ENCODE assay signal across 8 mouse cellular contexts in genomic region chr14:55559799-55560201, GRCm38 (mm10). TPM values are rescaled to one million over a fixed set of nuclear protein-coding genes. Genes with fewer than 3 reads are reported as not detected.
DNase-seq lines count a peak whose midpoint lies in the region; ATAC-seq and TF ChIP-seq lines count a peak whose summit lies in the region.

Gene Dcaf11, plus strand, starts transcription at chr14:55560006.

- H3K79me3 ChIP-seq in C2C12 (ENCODE audit: low read depth), result no peaks in the 10 kb centered on the region

- H3ac ChIP-seq in C2C12 (ENCODE audit: control insufficient read depth, insufficient read length, low read depth), result peak within 1 kb of the TSS; percentile 84

- peak; percentile 39; the same call in 1 of the 2 replicates for TF ChIP-seq POLR2A in brain, embryonic 14.5 days (IDR thresholded peaks at IDR 0.05; ENCODE audit: borderline replicate concordance, extremely low read depth, insufficient read depth, insufficient read length, poor library complexity, severe bottlenecking)

- TF ChIP-seq CTCF in C2C12 (IDR thresholded peaks at IDR 0.05; ENCODE audit: control insufficient read depth, insufficient read depth, insufficient read length), result no peak
- 0 out of 2 replicates have a peak, but pooled peaks have one; percentile 0 for TF ChIP-seq CTCF in brain, embryonic 14.5 days (IDR thresholded peaks at IDR 0.05; ENCODE audit: borderline replicate concordance, extremely low read depth, insufficient read depth, insufficient read length)
- peak; percentile 41; the same call in 1 of the 2 replicates for TF ChIP-seq CTCF in kidney, postnatal 0 days (IDR thresholded peaks at IDR 0.05; ENCODE audit: low read depth)

- WGBS in heart, embryonic 12.5 days, result 0% methylated on average over 27 of the region's 27 CpGs
- 0% methylated on average over 27 of the region's 27 CpGs for WGBS in kidney, postnatal 0 days
- WGBS in liver, embryonic 11.5 days, result under 1% methylated on average over 27 of the region's 27 CpGs
- under 1% methylated on average over 27 of the region's 27 CpGs for WGBS in stomach, embryonic 14.5 days

- DNase-seq in brain, embryonic 14.5 days (ENCODE audit: low read depth), result peak; percentile 97
- DNase-seq in kidney, postnatal 0 days (ENCODE audit: low spot score), result peak; percentile 98
- peak; percentile 90 for DNase-seq in liver, embryonic 11.5 days (ENCODE audit: low spot score)
- DNase-seq in naive thymus-derived CD4-positive, alpha-beta T cell, adult 2 months (ENCODE audit: low read depth), result peak; percentile 91

- H3K27ac ChIP-seq in heart, embryonic 12.5 days (ENCODE audit: poor library complexity, severe bottlenecking), result peak within 1 kb of the TSS; percentile 98
- H3K27ac ChIP-seq in kidney, postnatal 0 days, result peak within 1 kb of the TSS; percentile 100
- peak within 1 kb of the TSS; percentile 99 for H3K27ac ChIP-seq in liver, embryonic 11.5 days (ENCODE audit: low read depth, low read length)
- peak within 1 kb of the TSS; percentile 99 for H3K27ac ChIP-seq in stomach, embryonic 14.5 days (ENCODE audit: low read length)

- peaks cover 69% of the 10 kb centered on the region for H3K4me1 ChIP-seq in erythroblast, embryonic 14.5 days (ENCODE audit: control insufficient read depth)
- peaks cover 20% of the 10 kb centered on the region for H3K4me1 ChIP-seq in heart, embryonic 12.5 days (replicated peaks)
- H3K4me1 ChIP-seq in kidney, postnatal 0 days (replicated peaks; ENCODE audit: insufficient read depth, low read length), result peaks cover 9% of the 10 kb centered on the region; the same call in 1 of the 2 replicates
- peaks cover 24% of the 10 kb centered on the region for H3K4me1 ChIP-seq in liver, embryonic 11.5 days (replicated peaks; ENCODE audit: control insufficient read depth, insufficient read depth, low read length)
- H3K4me1 ChIP-seq in stomach, embryonic 14.5 days (ENCODE audit: control insufficient read depth, insufficient read depth, low read length), result peaks cover 20% of the 10 kb centered on the region

- peak within 1 kb of the TSS; percentile 55 for H3K4me3 ChIP-seq in C2C12 (ENCODE audit: insufficient read depth, poor library complexity, severe bottlenecking)
- peak within 1 kb of the TSS; percentile 68 for H3K4me3 ChIP-seq in erythroblast, embryonic 14.5 days (replicated peaks)
- peak within 1 kb of the TSS; percentile 69 for H3K4me3 ChIP-seq in heart, embryonic 12.5 days
- H3K4me3 ChIP-seq in kidney, postnatal 0 days (replicated peaks; ENCODE audit: low read depth, low read length), result peak within 1 kb of the TSS; percentile 68
- H3K4me3 ChIP-seq in liver, embryonic 11.5 days (ENCODE audit: low read depth, low read length), result peak within 1 kb of the TSS; percentile 68
- peak within 1 kb of the TSS; percentile 70 for H3K4me3 ChIP-seq in stomach, embryonic 14.5 days (ENCODE audit: low read depth, low read length)

- H3K4me2 ChIP-seq in heart, embryonic 12.5 days, result peak within 1 kb of the TSS; percentile 86
- H3K4me2 ChIP-seq in kidney, postnatal 0 days (ENCODE audit: low read length), result peak within 1 kb of the TSS; percentile 85
- peak within 1 kb of the TSS; percentile 92 for H3K4me2 ChIP-seq in liver, embryonic 11.5 days
- peak within 1 kb of the TSS; percentile 78 for H3K4me2 ChIP-seq in stomach, embryonic 14.5 days (replicated peaks; ENCODE audit: low read depth, low read length)

- peak within 1 kb of the TSS; percentile 81 for H3K9ac ChIP-seq in heart, embryonic 12.5 days
- peak within 1 kb of the TSS; percentile 86 for H3K9ac ChIP-seq in kidney, postnatal 0 days (ENCODE audit: low read depth, low read length)
- peak within 1 kb of the TSS; percentile 85 for H3K9ac ChIP-seq in liver, embryonic 11.5 days (ENCODE audit: low read depth, low read length)
- H3K9ac ChIP-seq in stomach, embryonic 14.5 days (replicated peaks; ENCODE audit: low read depth, low read length), result peak within 1 kb of the TSS; percentile 49

- H3K79me2 ChIP-seq in C2C12 (ENCODE audit: control insufficient read depth, insufficient read depth), result no peaks in the 10 kb centered on the region

- no peaks in the 10 kb centered on the region for H3K27me3 ChIP-seq in C2C12 (ENCODE audit: control insufficient read depth, insufficient read depth, insufficient read length)
- no peaks in the 10 kb centered on the region for H3K27me3 ChIP-seq in erythroblast, embryonic 14.5 days (ENCODE audit: control insufficient read depth)
- no peaks in the 10 kb centered on the region for H3K27me3 ChIP-seq in heart, embryonic 12.5 days (replicated peaks)
- no peaks in the 10 kb centered on the region for H3K27me3 ChIP-seq in kidney, postnatal 0 days (ENCODE audit: insufficient read depth, low read length)
- H3K27me3 ChIP-seq in liver, embryonic 11.5 days (replicated peaks; ENCODE audit: control insufficient read depth, insufficient read depth, low read length), result no peaks in the 10 kb centered on the region
- no peaks in the 10 kb centered on the region for H3K27me3 ChIP-seq in stomach, embryonic 14.5 days (ENCODE audit: control insufficient read depth, insufficient read depth, low read length)

- H3K9me3 ChIP-seq in erythroblast, embryonic 14.5 days (ENCODE audit: control insufficient read depth, low read length), result peaks cover 2% of the 10 kb centered on the region; the same call in 1 of the 2 replicates
- H3K9me3 ChIP-seq in heart, embryonic 12.5 days (replicated peaks), result no peaks in the 10 kb centered on the region
- H3K9me3 ChIP-seq in kidney, postnatal 0 days (replicated peaks; ENCODE audit: low read length), result no peaks in the 10 kb centered on the region
- H3K9me3 ChIP-seq in liver, embryonic 11.5 days (ENCODE audit: control insufficient read depth, low read length), result no peaks in the 10 kb centered on the region
- H3K9me3 ChIP-seq in stomach, embryonic 14.5 days (ENCODE audit: control insufficient read depth, low read depth, low read length), result no peaks in the 10 kb centered on the region

- no peaks in the 10 kb centered on the region for H3K36me3 ChIP-seq in C2C12 (ENCODE audit: control insufficient read depth, insufficient read depth)
- peaks cover 36% of the 10 kb centered on the region for H3K36me3 ChIP-seq in erythroblast, embryonic 14.5 days (ENCODE audit: control insufficient read depth)
- H3K36me3 ChIP-seq in heart, embryonic 12.5 days, result peaks cover 22% of the 10 kb centered on the region
- peaks cover 9% of the 10 kb centered on the region; the same call in 1 of the 2 replicates for H3K36me3 ChIP-seq in kidney, postnatal 0 days (ENCODE audit: insufficient read depth, low read length)
- H3K36me3 ChIP-seq in liver, embryonic 11.5 days (ENCODE audit: control insufficient read depth, insufficient read depth, low read length), result peaks cover 5% of the 10 kb centered on the region; the same call in 1 of the 2 replicates
- H3K36me3 ChIP-seq in stomach, embryonic 14.5 days (ENCODE audit: control insufficient read depth, insufficient read depth, low read length), result peaks cover 10% of the 10 kb centered on the region

- ATAC-seq in heart, embryonic 12.5 days (ENCODE audit: insufficient number of reproducible peaks, low FRiP score), result peak; percentile 86
- ATAC-seq in kidney, postnatal 0 days (replicated peaks; ENCODE audit: low FRiP score, low read depth), result peak; percentile 86
- ATAC-seq in liver, embryonic 11.5 days (replicated peaks; ENCODE audit: low FRiP score), result peak; percentile 77
- peak; percentile 80 for ATAC-seq in stomach, embryonic 14.5 days (ENCODE audit: insufficient number of reproducible peaks, insufficient read depth, low FRiP score, low read depth)

TF ChIP-seq in C2C12, 6 proteins besides CTCF, POLR2A, EP300 and RAD21:
- TF ChIP-seq MYOG (IDR thresholded peaks at IDR 0.05; ENCODE audit: control insufficient read depth, extremely low read depth, insufficient read length) (no peak), MAX (IDR thresholded peaks at IDR 0.05) (no peak), USF1 (IDR thresholded peaks at IDR 0.05; ENCODE audit: low read depth) (no peak), MYOD1 (IDR thresholded peaks at IDR 0.05; ENCODE audit: control insufficient read depth, insufficient read length, low read depth) (no peak), FOSL1 (IDR thresholded peaks at IDR 0.05; ENCODE audit: insufficient read depth, low read length, poor library complexity, severe bottlenecking) (no peak), CEBPB (IDR thresholded peaks at IDR 0.05; ENCODE audit: low read depth) (no peak)

RNA-seq across cellular contexts. Expression of gene Dcaf11, which starts in this region (rescaled TPM):
- polyA plus RNA-seq in C2C12 (2012; fragmentation: generic; extraction: Trizol), result 15.8 TPM
- 111 and 112 TPM in 2 replicates for polyA plus RNA-seq in brain, embryonic 14.5 days (2012; rRNA removed)
- 3.5 and 4.3 TPM in 2 replicates for polyA plus RNA-seq in erythroblast, embryonic 14.5 days (2012)
- 73.2 and 78.7 TPM in 2 replicates for polyA plus RNA-seq in heart, embryonic 12.5 days (2016; fragmentation: Nextera tagmentation; extraction: Ambion mirVana)
- polyA plus RNA-seq in kidney, postnatal 0 days (2015; fragmentation: Nextera tagmentation; extraction: Ambion mirVana), result 109 and 116 TPM in 2 replicates
- 72.1 and 73.6 TPM in 2 replicates for polyA plus RNA-seq in liver, embryonic 11.5 days (2014; fragmentation: Nextera tagmentation; extraction: Ambion mirVana)
- 67.6 and 69.6 TPM in 2 replicates for polyA plus RNA-seq in stomach, embryonic 14.5 days (2014; fragmentation: Nextera tagmentation; extraction: Ambion mirVana)

Comparison
In these comparisons a context has a peak if more than half of its experiments do, and no peak if none do; other contexts are left out.
1. Peak in every context shown above with its lines: DNase-seq, ATAC-seq, H3K4me3 ChIP-seq and H3K27ac ChIP-seq.